In genomic region chr15:84692645-84693044, GRCm38 (mm10) we compare ENCODE assay signal across 25 mouse cellular contexts. TPM values are rescaled to one million over a fixed set of nuclear protein-coding genes. Genes with fewer than 3 reads are reported as not detected.
A peak's percentile ranks its signal among the peaks of the same experiment; 100 is the strongest.
DNase-seq lines count a peak whose midpoint lies in the region; ATAC-seq and TF ChIP-seq lines count a peak whose summit lies in the region.
"Had no signal": no experiment of that assay in that cellular context is flagged by ENCODE, and none has a peak within 500 bp of the region (broad histone marks: within the 10 kb centered on the region; RNA-seq: fewer than 3 reads in every experiment).

No protein-coding gene starts in this region.

- no peak overlapping the region for H3K4me3 ChIP-seq in intestine, postnatal 0 days (ENCODE audit: low read depth, low read length)
- H3K4me3 ChIP-seq in intestine, embryonic 15.5 days (replicated peaks), result no peak overlapping the region
- H3K4me3 ChIP-seq: embryonic facial prominence, embryonic 12.5 days; hindbrain, embryonic 10.5 days; limb, embryonic 12.5 days; midbrain, embryonic 15.5 days; myocyte; neural tube, embryonic 13.5 days had no signal

- H3K4me1 ChIP-seq in intestine, postnatal 0 days (replicated peaks; ENCODE audit: control insufficient read depth, insufficient read depth, low read length), result 0 out of 2 replicates have a peak, but pooled peaks cover 3% of the 10 kb centered on the region
- H3K4me1 ChIP-seq in intestine, embryonic 15.5 days (replicated peaks), result peaks cover 7% of the 10 kb centered on the region; the same call in 1 of the 2 replicates
- H3K4me1 ChIP-seq: midbrain, embryonic 15.5 days had no signal

- H3K9ac ChIP-seq in intestine, postnatal 0 days (ENCODE audit: low read depth, low read length), result no peak overlapping the region
- H3K9ac ChIP-seq in intestine, embryonic 15.5 days, result no peak overlapping the region
- H3K9ac ChIP-seq: embryonic facial prominence, embryonic 12.5 days; limb, embryonic 12.5 days; liver, postnatal 0 days; midbrain, embryonic 15.5 days; neural tube, embryonic 13.5 days had no signal

- H3K9me3 ChIP-seq in intestine, postnatal 0 days (ENCODE audit: control insufficient read depth), result no peaks in the 10 kb centered on the region
- no peaks in the 10 kb centered on the region for H3K9me3 ChIP-seq in intestine, embryonic 15.5 days
- H3K9me3 ChIP-seq: embryonic facial prominence, embryonic 12.5 days; hindbrain, embryonic 10.5 days; limb, embryonic 12.5 days; midbrain, embryonic 15.5 days; neural tube, embryonic 13.5 days had no signal

- H3K4me2 ChIP-seq in intestine, postnatal 0 days (replicated peaks; ENCODE audit: low read depth), result no peak overlapping the region
- H3K4me2 ChIP-seq in intestine, embryonic 15.5 days (replicated peaks), result no peak overlapping the region
- H3K4me2 ChIP-seq: embryonic facial prominence, embryonic 12.5 days; heart, embryonic 11.5 days; limb, embryonic 12.5 days; liver, embryonic 11.5 days; midbrain, embryonic 15.5 days; neural tube, embryonic 13.5 days had no signal

- H3K27ac ChIP-seq in intestine, postnatal 0 days (ENCODE audit: low read depth, low read length), result no peak overlapping the region
- no peak overlapping the region for H3K27ac ChIP-seq in intestine, embryonic 15.5 days
- H3K27ac ChIP-seq: embryonic facial prominence, embryonic 12.5 days; hindbrain, embryonic 10.5 days; limb, embryonic 12.5 days; macrophage; midbrain, embryonic 15.5 days; neural tube, embryonic 13.5 days had no signal

- DNase-seq in spleen, adult 18-20 months, result peak; percentile 42 to 56
- no peak for DNase-seq in spleen, adult 12 weeks (ENCODE audit: low spot score)
- DNase-seq in R1 (ENCODE audit: low read depth, low spot score), result peak; percentile 77
- peak; percentile 23 for DNase-seq in induced T-regulatory cell, adult 2 months (ENCODE audit: low read depth)
- no peak for DNase-seq in adrenal gland, adult 2 months
- DNase-seq in right cerebral cortex, postnatal 4 days, result no peak
- DNase-seq: cerebellum, adult 18-20 months; cerebellum, postnatal 14 days; heart, postnatal 10 days; kidney, adult 2 months; layer of hippocampus, postnatal 36 days; liver, postnatal 0 days; retina, postnatal 1 day had no signal

- H3K27me3 ChIP-seq in intestine, postnatal 0 days (replicated peaks; ENCODE audit: control insufficient read depth, insufficient read depth, low read length), result no peaks in the 10 kb centered on the region
- no peaks in the 10 kb centered on the region for H3K27me3 ChIP-seq in intestine, embryonic 15.5 days (replicated peaks)
- H3K27me3 ChIP-seq: embryonic facial prominence, embryonic 12.5 days; limb, embryonic 12.5 days; midbrain, embryonic 15.5 days; neural tube, embryonic 13.5 days had no signal

- H3K36me3 ChIP-seq in intestine, postnatal 0 days (ENCODE audit: control insufficient read depth, insufficient read depth), result peaks cover 71% of the 10 kb centered on the region
- peaks cover 56% of the 10 kb centered on the region for H3K36me3 ChIP-seq in intestine, embryonic 15.5 days

- ATAC-seq in intestine, postnatal 0 days, result no peak
- ATAC-seq in intestine, embryonic 15.5 days, result no peak
- ATAC-seq: liver, postnatal 0 days; midbrain, embryonic 15.5 days had no signal

- 81% methylated on average over 7 of the region's 7 CpGs for WGBS in intestine, postnatal 0 days
- 93% methylated on average over 7 of the region's 7 CpGs for WGBS in intestine, embryonic 15.5 days

- TF ChIP-seq CTCF in intestine, postnatal 0 days (IDR thresholded peaks at IDR 0.05; ENCODE audit: low read depth), result peak; percentile 38; the same call in 1 of the 2 replicates

RNA-seq across cellular contexts. Expression of gene Prr5, which starts 23.2 kb away (rescaled TPM):
- polyA plus RNA-seq in intestine, postnatal 0 days (2015; fragmentation: Nextera tagmentation; extraction: Ambion mirVana), result 68.5 and 83.0 TPM in 2 replicates
- polyA plus RNA-seq in intestine, embryonic 15.5 days (2015; fragmentation: Nextera tagmentation; extraction: Ambion mirVana), result 65.4 and 71.3 TPM in 2 replicates
- 1 to 10 TPM; 7.0 to 9.4 TPM for total RNA-seq in adrenal gland, adult 2 months (2021)
- polyA plus RNA-seq in adrenal gland, adult 2 months (2012; rRNA removed), result 15.7 and 26.7 TPM in 2 replicates

RNA-seq across cellular contexts. Expression of gene Arhgap8, which starts 27.2 kb away (rescaled TPM):
- polyA plus RNA-seq in intestine, postnatal 0 days (2015; fragmentation: Nextera tagmentation; extraction: Ambion mirVana), result 10.6 and 11.2 TPM in 2 replicates
- polyA plus RNA-seq in intestine, embryonic 15.5 days (2015; fragmentation: Nextera tagmentation; extraction: Ambion mirVana), result 12.5 and 14.1 TPM in 2 replicates
- total RNA-seq in adrenal gland, adult 2 months (2021), result under 1 TPM; 0.43 to 0.93 TPM
- 0.90 and 1.00 TPM in 2 replicates for polyA plus RNA-seq in adrenal gland, adult 2 months (2012; rRNA removed)
- polyA plus RNA-seq: C2C12, macrophage, myocyte had no signal

Comparison
In these comparisons a context has a peak if more than half of its experiments do, and no peak if none do; other contexts are left out.
1. DNase-seq: peak in spleen, adult 18-20 months (2 of 2), R1 (single experiment) and induced T-regulatory cell, adult 2 months (single experiment); none in spleen, adult 12 weeks (single experiment), adrenal gland, adult 2 months (single experiment) and right cerebral cortex, postnatal 4 days (single experiment).